Mouse (Mus musculus) E14TG2a.4 (cell line): Measurements from ENCODE around the gene Pgr.
A peak's percentile ranks its signal among the peaks of the same experiment; 100 is the strongest.

Source experiments
- CTCF ChIP-seq: conservative IDR thresholded peaks from 2 replicates; pipeline ENCODE4 v1.5.1; 2014; ENCODE audit warnings: low read length
- POU5F1 ChIP-seq: IDR thresholded peaks from 2 replicates; pipeline ENCODE4 v1.6.1; 2014; ENCODE audit warnings: low read length, borderline replicate concordance

DNA sequence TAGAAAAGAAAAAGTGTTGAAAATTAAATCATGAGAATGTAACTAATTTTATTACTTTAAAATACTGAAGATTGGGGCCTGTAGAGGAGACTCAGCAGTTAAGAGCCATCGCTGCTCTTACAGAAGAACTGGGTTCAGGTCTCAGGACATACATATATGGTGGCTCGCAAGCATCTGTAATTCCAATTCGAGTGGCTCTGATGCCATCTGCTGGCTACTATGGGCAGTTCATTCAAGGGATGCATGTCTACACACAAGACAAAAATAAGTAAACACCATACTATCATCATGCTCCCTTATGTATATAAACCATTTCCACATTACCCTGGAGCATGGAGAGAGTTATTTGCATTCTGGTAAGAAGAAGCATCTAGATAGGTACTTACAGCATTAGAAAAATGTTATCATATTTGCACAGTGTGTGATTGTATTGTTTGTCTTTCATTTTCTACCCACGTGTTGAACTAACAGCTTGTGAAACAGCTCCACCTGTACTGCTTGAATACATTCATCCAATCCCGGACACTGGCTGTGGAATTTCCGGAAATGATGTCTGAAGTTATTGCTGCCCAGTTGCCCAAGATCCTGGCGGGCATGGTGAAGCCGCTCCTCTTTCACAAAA lies 65.0 kb downstream of the Pgr start:
- peak; percentile 60 for TF ChIP-seq CTCF
- no peak for TF ChIP-seq POU5F1
